Mouse (Mus musculus) E14TG2a.4 (cell line): ENCODE results near the gene Map7d3.

Experiments used
- CTCF ChIP-seq: conservative IDR thresholded peaks from 2 replicates; pipeline ENCODE4 v1.5.1; 2014; ENCODE audit warnings: low read length
- POU5F1 ChIP-seq: IDR thresholded peaks from 2 replicates; pipeline ENCODE4 v1.6.1; 2014; ENCODE audit warnings: low read length, borderline replicate concordance

DNA sequence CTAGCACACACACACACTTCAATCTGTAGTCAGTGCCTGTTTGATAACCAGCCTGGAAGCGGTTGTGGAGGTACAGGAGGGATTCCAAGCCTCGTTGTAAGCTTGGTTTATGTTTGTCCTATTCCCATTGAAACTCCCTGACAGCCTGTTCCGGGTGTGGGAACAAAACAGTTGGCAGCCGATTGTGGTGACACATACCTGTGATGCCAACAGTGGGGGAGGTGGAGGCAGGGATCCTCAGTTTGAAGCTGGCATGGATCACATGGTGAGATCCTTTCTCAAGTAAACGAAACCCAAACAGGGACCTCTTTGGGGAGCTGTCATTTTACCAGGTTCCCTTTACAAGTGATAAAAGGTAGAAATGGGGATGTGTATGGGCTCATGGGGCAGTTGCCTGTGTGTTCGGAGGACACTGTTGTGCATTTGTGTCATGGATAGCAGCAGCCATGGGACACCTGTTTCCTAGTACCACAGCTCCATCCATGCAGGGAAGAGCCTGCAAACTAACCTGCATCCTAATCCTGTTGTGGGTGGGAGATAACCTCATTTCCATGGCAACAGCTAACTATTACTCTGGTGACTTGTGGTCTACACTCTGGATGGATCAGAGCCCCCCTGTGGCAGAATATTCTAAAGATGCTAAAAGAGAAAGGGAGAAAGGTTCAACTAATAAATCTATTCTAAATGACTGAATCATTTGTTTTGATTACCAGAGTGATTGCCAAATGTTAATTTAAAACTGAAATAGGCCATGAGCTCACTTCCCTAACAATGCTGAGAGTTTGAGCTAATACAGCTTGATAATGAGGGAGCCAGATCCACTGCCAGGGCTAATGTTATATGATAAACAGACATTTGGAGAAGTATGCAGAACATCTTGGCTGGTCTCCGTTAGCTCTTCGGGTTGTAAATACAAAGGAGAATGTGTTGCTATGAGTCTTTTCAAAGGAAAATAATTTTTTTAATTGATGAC, 68.5 kb downstream of the Map7d3 start:
- TF ChIP-seq CTCF: no peak
- no peak for TF ChIP-seq POU5F1
